Mouse (Mus musculus) ES-E14 (cell line): Measurements from ENCODE around the gene Shroom3. TPM values are rescaled to one million over a fixed set of nuclear protein-coding genes. Genes with fewer than 3 reads are reported as not detected.

Experiments used
- DNase-seq: peaks from one replicate; pipeline ENCODE4 v3.0.0-alpha.2; 2013; ENCODE audit warnings: low read depth, low spot score
- H3K27ac ChIP-seq: 2 replicates; pipeline ENCODE4 v1.5.1; 2012; ENCODE audit warnings: low read depth, mild to moderate bottlenecking, low read length, moderate library complexity, mixed read lengths; ENCODE audit not compliant: poor library complexity, insufficient read depth, severe bottlenecking
- H3K36me3 ChIP-seq: 2 replicates; pipeline ENCODE4 v1.6.1; 2012; ENCODE audit warnings: mild to moderate bottlenecking, low read length, moderate library complexity, mixed read lengths; ENCODE audit not compliant: control insufficient read depth, poor library complexity, insufficient read depth, severe bottlenecking
- H3K4me1 ChIP-seq, 2 experiments: fragments of 150-350 bp in 1 of 2; sonication (generic) in 1 of 2; 2 replicates each; pipeline ENCODE4 v1.6.1; 2012; ENCODE audit warnings: low read length in 2 of 2, mild to moderate bottlenecking in 1 of 2, mixed read lengths in 1 of 2; ENCODE audit not compliant: control insufficient read depth in 2 of 2, insufficient read depth in 2 of 2, poor library complexity in 1 of 2
- H3K4me3 ChIP-seq, 2 experiments: fragments of 150-350 bp in 1 of 2; sonication (generic) in 1 of 2; 2 replicates each; pipeline ENCODE4 v1.5.1; 2012; ENCODE audit warnings: low read length in 2 of 2, low read depth in 1 of 2, mild to moderate bottlenecking in 1 of 2, mixed read lengths in 1 of 2; ENCODE audit not compliant: insufficient read depth in 1 of 2, poor library complexity in 1 of 2, severe bottlenecking in 1 of 2
- H3K9ac ChIP-seq: 2 replicates; pipeline ENCODE4 v1.6.1; 2012; ENCODE audit warnings: low read depth, mild to moderate bottlenecking, low read length, mixed read lengths; ENCODE audit not compliant: poor library complexity, insufficient read depth, severe bottlenecking
- H3K9me3 ChIP-seq: fragments of 150-350 bp; sonication (generic); 2 replicates; pipeline ENCODE4 v1.6.1; 2012; ENCODE audit warnings: low read depth, mild to moderate bottlenecking, low read length; ENCODE audit not compliant: control insufficient read depth, insufficient read depth
- CHD2 ChIP-seq: IDR thresholded peaks from 2 replicates; pipeline ENCODE4 v1.6.1; 2014; ENCODE audit warnings: mild to moderate bottlenecking, low read depth, low read length, inconsistent platforms
- HCFC1 ChIP-seq: IDR thresholded peaks from 2 replicates; pipeline ENCODE4 v1.6.1; 2012; ENCODE audit warnings: low read length, inconsistent platforms, borderline replicate concordance; ENCODE audit not compliant: insufficient read depth
- MAFK ChIP-seq: IDR thresholded peaks from 2 replicates; pipeline ENCODE4 v1.6.1; 2014; ENCODE audit warnings: mild to moderate bottlenecking, low read depth, low read length, inconsistent platforms; ENCODE audit not compliant: insufficient read depth
- ZC3H11A ChIP-seq: IDR thresholded peaks from 2 replicates; pipeline ENCODE4 v1.6.1; 2012; ENCODE audit warnings: low read depth, mild to moderate bottlenecking, inconsistent platforms, low read length, borderline replicate concordance
- ZNF384 ChIP-seq: IDR thresholded peaks from 2 replicates; pipeline ENCODE4 v1.6.1; 2012; ENCODE audit warnings: low read depth, low read length, inconsistent platforms
- in situ Hi-C, 2 experiments: fragments of 600-800 bp; cut with MboI; formaldehyde crosslinking; loops; one replicate each; pipeline ENCODE4 v1.15.1; 2025; ENCODE audit warnings: low sequenced_read_pairs in 2 of 2, inconsistent platforms in 1 of 2; ENCODE audit not compliant: unreplicated experiment in 2 of 2
- total RNA-seq: library from RNA; depleted of rRNA; stranded (reverse); fragments of 300-350 nt; gene quantifications from 2 replicates; pipeline ENCODE4 v1.2.3, GENCODE M21; 2012

Gene Shroom3
- total RNA-seq, 1 experiment = 34.1 TPM

DNA sequence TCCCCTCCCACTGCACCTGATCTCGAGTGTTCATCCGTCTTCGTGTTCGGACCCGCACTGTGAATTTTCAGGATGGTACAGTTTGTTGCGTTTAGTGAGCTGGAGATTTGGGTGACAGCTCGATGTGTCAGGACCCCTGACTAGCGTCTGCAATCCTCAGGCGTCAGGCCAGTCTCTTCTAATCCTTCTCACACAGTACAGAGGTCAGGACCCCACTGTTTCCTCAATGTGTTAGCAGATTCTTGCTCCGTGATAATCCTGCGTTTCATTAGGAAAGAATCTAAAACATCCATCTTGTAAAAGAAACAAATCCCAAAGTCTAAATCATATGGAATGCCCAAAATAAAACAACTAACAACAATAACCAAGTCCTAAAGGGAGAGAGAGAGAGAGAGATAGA, 18.5 kb downstream of the Shroom3 start:
- Histone ChIP-seq H3K36me3 (no peaks in the 10 kb centered on the region), H3K9ac (no peak overlapping the region), H3K4me3 (no peak overlapping the region), H3K4me1 (peaks cover 3 to 10% of the 10 kb centered on the region in 2 experiments), H3K9me3 (no peaks in the 10 kb centered on the region), H3K27ac (no peak overlapping the region)
- no peak for DNase-seq
- TF ChIP-seq HCFC1 = no peak
- no peak for TF ChIP-seq ZC3H11A
- TF ChIP-seq MAFK = no peak
- no peak for TF ChIP-seq ZNF384
- TF ChIP-seq CHD2 = no peak
- in situ Hi-C loops = loop anchor here in 1 of 2 experiments (25.0 kb wide), 1 partner anchor 261 kb away; no protein-coding TSS in a partner anchor

DNA sequence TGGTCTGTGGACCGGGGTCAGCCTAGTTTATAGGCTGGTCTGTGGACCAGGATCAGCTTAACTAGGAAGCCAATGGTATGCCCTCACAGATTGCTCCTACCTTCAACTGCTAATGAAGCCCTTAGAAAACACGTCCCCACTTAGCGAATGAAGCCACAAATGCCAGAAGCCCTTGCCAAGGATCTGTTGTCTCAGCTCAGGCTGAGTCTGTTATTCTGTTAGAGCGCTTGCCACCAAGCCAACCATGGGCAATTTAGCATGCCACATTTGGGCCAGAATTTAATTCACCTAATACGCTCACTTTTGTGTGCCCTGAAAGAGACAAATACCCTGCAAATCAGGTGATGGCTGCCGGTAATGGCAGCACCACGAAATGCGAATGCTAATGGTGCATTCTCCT, 20.4 kb downstream of the Shroom3 start:
- no peak overlapping the region for H3K9ac ChIP-seq
- TF ChIP-seq HCFC1 (no peak), CHD2 (no peak), ZC3H11A (no peak), MAFK (no peak), ZNF384 (no peak)
- H3K27ac ChIP-seq = no peak overlapping the region; the same call in 1 of the 2 replicates
- no peak overlapping the region for H3K4me3 ChIP-seq
- H3K36me3 ChIP-seq = no peaks in the 10 kb centered on the region
- H3K4me1 ChIP-seq = peaks cover 6 to 7% of the 10 kb centered on the region in 2 experiments
- no peak for DNase-seq
- H3K9me3 ChIP-seq = no peaks in the 10 kb centered on the region
- in situ Hi-C loops = loop anchor here in 1 of 2 experiments (25.0 kb wide), 1 partner anchor 259 kb away; no protein-coding TSS in a partner anchor

DNA sequence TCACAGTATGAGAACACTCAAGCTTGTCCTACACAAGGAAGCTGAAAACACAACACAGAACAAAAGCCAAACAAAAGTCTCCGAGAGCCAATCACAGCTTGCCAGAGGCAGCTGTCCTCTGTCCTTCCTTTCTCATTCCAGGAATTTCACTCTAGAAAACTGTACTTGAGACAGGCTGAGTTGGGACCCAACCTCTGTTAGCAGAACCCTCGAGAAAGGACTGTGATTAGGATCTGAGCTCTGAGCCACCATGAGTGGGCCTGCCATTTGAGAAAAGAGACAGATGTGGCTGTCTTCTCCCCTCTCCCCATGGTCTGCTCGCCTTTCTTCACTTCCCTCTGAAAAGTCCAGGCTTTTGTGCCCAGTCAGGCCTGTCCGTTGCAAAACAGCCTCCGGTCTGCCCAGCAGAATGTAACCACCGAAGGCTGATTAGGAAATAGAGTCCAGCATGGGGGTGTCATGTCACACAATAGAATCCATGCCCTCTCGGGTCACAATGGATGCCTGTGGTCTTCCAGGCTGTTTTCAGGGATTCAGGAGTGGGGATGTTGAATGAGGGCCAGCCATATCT, 24.8 kb downstream of the Shroom3 start:
- no peaks in the 10 kb centered on the region for H3K36me3 ChIP-seq
- DNase-seq = no peak
- H3K9me3 ChIP-seq = no peaks in the 10 kb centered on the region
- peaks cover 0 to 4% of the 10 kb centered on the region in 2 experiments; a peak in 2 of 4 replicates for H3K4me1 ChIP-seq
- TF ChIP-seq ZNF384 (no peak), ZC3H11A (no peak), MAFK (no peak), CHD2 (no peak), HCFC1 (no peak)
- H3K4me3 ChIP-seq = no peak overlapping the region
- H3K9ac ChIP-seq = no peak overlapping the region
- H3K27ac ChIP-seq = no peak overlapping the region
- in situ Hi-C loops = loop anchor here in 1 of 2 experiments (25.0 kb wide), 1 partner anchor 254 kb away; no protein-coding TSS in a partner anchor

GRCm38 (mm10) chr5:92710779-92711178, 27.5 kb downstream of the Shroom3 start:
- Histone ChIP-seq H3K4me1 (peaks cover 0 to 4% of the 10 kb centered on the region in 2 experiments; a peak in 1 of 4 replicates), H3K9me3 (no peaks in the 10 kb centered on the region), H3K4me3 (no peak overlapping the region), H3K27ac (no peak overlapping the region), H3K36me3 (no peaks in the 10 kb centered on the region), H3K9ac (no peak overlapping the region)
- in situ Hi-C loops = loop anchor here in 1 of 2 experiments (25.0 kb wide), 1 partner anchor 252 kb away; no protein-coding TSS in a partner anchor
- DNase-seq = no peak
- TF ChIP-seq MAFK (no peak), ZC3H11A (no peak), HCFC1 (no peak), CHD2 (no peak), ZNF384 (no peak)
